Mouse (Mus musculus): ENCODE results near the gene Wt1. TPM values are rescaled to one million over a fixed set of nuclear protein-coding genes. Genes with fewer than 3 reads are reported as not detected.

The Wt1 gene
- total RNA-seq, 1 experiment from 2014 or later = not detected

DNA sequence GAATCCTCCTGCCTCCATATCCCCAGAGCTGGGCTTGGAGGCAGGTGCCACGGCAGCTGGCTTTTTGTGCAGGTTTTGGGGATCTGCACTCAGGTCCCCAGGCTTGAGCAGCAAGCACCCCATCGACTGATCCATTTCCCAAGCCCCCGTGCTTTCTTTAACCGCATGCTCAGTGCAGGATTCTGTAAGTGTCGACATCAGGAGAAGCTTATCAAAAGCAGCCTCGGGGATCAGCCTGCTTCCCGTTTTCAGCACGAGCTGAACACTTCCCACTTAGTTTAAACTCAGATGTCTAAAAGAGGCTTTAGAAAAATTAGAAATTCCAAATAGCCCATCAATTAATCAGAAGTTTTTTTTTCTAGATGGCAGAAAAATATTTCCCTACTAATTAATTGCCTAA lies 93.3 kb downstream of the Wt1 start:
- peak; percentile 3 to 19; a peak in 1 of 4 replicates for ATAC-seq (replicated peaks in 1 of 2; ENCODE audit: insufficient read depth in 1 of 2, low FRiP score in 2 of 2, low TSS enrichment in 1 of 2, low read depth in 1 of 2, poor library complexity in 2 of 2, severe bottlenecking in 2 of 2)

GRCm38 (mm10) chr2:105220738-105221303 lies 94.5 kb downstream of the Wt1 start:
- no peak for ATAC-seq (replicated peaks in 1 of 2; ENCODE audit: insufficient read depth in 1 of 2, low FRiP score in 2 of 2, low TSS enrichment in 1 of 2, low read depth in 1 of 2, poor library complexity in 2 of 2, severe bottlenecking in 2 of 2)

Other genes starting within 250 kb of the Wt1 start
- 275 and 300 TPM in 2 replicates for gene Eif3m, start 109.4 kb upstream of the Wt1 start, total RNA-seq (2017)
- not detected in 2 replicates for gene Gm11060, start 34.5 kb upstream of the Wt1 start, total RNA-seq (2017)
- gene Them7, start 97.8 kb downstream of the Wt1 start, total RNA-seq (2017) = 5.4 and 5.6 TPM in 2 replicates

All from hematopoietic stem cell, adult 5-6 weeks (primary cell).